Mouse (Mus musculus) E14TG2a.4 (cell line): ENCODE measurements at regions not wholly inside any gene's neighbourhood (a gene's known extent, or its start where the extent isn't known, plus 50 kb on each side); places are given as distances from the start of the nearest gene placed in this dataset.

Source experiments
- CTCF ChIP-seq: conservative IDR thresholded peaks from 2 replicates; pipeline ENCODE4 v1.5.1; 2014; ENCODE audit warnings: low read length
- NANOG ChIP-seq: IDR thresholded peaks from 2 replicates; pipeline ENCODE4 v1.6.1; 2014; ENCODE audit warnings: borderline replicate concordance, low read length, mixed read lengths
- POU5F1 ChIP-seq: IDR thresholded peaks from 2 replicates; pipeline ENCODE4 v1.6.1; 2014; ENCODE audit warnings: low read length, borderline replicate concordance

GRCm38 (mm10) chr16:29818807-29819440, 239.8 kb downstream of the Opa1 start:
- TF ChIP-seq CTCF (no peak), POU5F1 (no peak), NANOG (no peak)
